Mouse (Mus musculus) c-Kit-positive CD71-positive TER-119-negative erythroid progenitor cells, embryonic 14.5 days (primary cell): ENCODE results near the gene Phrf1.

Experiments used
- DNase-seq: peaks from one replicate; pipeline ENCODE4 v3.0.0-alpha.2; 2013; ENCODE audit warnings: low read depth

The Phrf1 gene

DNA sequence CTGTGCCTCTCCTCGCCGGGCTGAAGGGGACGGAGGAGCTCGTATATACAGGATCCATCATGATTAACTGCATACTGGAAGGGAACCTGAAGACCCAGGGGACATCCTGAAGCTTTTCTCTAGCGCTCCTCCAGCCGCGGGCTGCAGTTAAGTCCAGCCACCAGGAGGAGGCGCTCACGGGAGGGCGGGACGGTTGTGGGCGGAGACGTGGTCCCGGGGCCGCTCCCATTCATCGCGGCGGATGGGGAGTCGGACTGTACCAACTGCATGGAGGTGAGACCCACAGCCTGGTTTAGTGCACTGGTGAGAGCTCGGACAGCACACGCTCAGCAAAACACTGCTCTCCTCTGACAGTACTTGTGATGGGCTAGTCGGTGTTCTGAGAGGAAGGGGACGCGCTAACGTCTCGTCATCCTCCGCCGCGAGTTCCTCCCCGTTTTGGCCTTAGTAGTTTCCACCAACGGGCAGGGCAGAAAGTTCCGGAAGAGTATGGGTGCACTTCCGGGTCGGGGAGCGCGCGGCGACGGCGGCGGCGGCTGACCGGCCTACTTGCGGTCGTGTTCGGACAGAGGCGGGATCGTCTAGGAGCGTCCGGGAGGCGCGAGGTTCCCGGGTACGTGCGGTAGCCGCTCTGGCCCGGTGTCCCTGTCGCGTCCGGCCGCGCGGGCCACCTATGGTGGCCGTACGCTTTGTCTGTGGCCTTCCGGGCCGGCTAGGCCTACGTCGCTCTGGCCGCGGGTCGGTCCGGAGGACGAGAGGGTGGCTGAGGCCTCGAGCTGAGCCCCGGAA is at the start of gene Phrf1:
TSS of gene Phrf1 (plus strand) at position 506 of the 789 bp plus-strand sequence.
- DNase-seq: peak; percentile 75

GRCm38 (mm10) chr7:141188194-141188593 is 40.4 kb upstream of the Phrf1 start:
- no peak for DNase-seq

DNA sequence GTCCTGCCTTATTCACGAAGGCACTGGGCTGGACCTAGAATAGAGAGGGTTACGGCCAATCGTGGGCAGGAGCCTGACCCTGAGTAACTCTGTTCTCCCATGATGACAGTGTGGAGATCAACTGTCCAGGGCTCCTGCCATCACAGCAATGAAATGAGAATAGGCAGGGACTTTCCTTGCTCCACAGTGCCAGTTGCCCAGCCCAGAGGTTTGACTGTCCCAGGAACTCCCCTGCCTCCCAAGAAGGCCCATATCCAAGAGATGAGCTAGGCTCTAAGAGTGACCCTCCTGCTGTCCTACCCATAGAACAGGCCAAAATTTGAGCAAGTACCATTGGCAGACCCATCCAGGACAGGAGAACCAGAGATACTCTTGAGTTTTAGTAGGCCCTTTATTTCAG is 39.9 kb upstream of the Phrf1 start:
- no peak for DNase-seq

GRCm38 (mm10) chr7:141190220-141190619 is 38.4 kb upstream of the Phrf1 start:
- DNase-seq: no peak

DNA sequence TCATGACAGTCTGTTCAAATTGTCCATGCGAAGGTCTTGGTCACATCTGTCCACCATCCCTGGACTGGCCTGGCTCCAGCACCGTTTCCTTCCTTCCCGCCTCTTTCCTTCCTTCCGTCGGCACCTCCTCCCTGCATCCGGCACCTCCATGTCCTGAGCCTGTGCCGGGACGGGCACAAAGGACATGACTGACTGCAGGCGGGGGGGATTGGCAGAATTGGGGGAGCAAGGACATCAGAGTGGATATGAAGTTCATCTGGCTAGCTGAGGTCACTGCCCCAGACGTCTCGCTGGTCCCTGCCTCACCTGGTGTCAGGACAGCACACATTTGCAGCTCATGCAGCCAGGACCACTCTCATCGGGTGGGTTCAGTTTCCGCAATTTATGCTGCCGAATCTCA is 37.5 kb upstream of the Phrf1 start:
- no peak for DNase-seq

DNA sequence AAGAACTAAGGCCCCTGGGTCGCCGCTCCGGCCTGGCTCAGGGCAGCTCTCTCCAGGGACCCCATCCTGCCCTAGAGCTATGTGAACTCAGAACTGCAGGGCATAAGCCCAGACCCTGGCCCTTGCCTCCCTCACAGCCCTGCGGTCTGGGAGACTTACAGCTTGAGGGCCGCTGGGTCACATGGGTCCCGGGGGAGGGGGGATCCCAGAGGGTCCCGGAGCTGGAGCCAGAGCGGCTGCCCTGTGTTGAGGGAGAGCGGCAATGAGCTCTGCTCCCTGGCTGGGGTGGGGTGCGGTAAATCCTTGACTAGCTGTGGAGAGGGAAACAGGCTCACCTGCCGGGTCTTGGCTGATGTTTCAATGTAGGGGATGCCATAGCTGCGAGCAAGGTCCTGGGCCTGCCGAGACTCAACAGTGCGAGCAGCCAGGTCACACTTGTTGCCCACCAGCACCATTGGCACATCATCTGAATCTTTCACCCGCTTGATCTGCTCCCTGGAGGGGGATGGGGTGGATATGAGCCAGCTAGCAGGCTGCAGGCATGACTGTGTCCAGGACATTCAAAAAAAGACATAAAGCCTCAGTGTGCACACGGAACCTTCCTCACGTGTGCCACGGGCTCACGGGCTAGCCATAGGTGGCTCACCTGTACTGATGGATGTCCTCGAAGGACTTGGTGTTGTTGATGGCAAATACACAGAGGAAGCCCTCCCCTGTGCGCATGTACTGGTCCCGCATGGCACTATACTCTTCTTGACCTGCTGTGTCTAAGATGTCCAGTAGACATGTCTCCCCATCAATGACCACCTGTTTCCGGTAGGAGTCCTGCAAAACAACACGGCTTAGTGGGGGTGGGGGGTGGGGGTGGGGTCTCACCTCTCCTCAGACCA is 36.5 kb upstream of the Phrf1 start:
- no peak for DNase-seq

- DNase-seq: no peak
Measured at GRCm38 (mm10) chr7:141192776-141193347, 35.7 kb upstream of the Phrf1 start.

DNA sequence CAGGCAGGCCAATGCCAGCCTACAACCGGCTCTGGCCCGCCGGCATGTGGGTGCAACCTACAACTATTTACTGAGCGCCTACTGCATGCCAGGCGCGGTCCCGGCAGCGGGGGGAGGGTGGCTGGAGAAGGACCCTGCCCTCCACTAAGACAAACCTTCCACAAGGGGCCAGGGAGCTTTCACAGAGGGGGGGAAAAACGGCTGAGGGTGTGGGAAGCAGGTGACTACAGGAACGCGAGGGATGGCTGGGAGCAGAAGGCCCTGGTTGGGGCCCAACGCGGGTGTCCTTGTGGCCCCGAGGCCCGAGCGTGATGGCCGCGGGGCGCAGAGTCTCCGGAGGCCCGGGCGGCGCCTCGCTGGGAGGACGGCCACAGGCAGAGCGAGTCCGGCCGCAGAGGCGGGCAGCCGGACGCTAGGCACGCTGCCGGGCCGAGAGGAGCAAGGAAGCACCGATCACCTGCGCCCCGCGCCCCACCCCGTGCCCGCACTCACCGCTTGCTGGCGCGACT is 35.2 kb upstream of the Phrf1 start:
- no peak for DNase-seq

DNA sequence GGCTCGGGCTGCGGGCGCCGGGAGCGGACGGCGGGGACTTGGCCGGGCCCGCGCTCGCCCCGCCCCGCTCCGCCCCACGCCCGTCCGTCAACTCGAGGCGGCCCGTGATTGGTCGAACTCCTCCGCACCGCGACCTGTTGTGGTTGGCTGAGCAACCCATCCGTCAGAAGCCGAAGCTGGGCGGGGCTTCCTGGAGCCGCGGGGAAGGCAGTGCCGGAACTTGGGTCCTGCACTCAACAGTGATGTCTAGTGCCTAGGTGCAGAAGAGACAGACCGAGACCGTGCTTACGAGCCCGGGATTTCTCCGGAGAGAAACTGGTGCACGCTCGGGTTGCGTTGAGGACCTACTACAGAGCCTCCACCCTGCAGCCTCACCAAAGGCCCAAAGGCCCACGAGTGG is 34.6 kb upstream of the Phrf1 start, which contains the start of the genes Hras and Lrrc56:
TSS of gene Hras (minus strand) at position 58 of the 400 bp plus-strand sequence.
TSS of gene Lrrc56 (plus strand) at position 210 of the 400 bp plus-strand sequence.
- DNase-seq: peak; percentile 97

DNA sequence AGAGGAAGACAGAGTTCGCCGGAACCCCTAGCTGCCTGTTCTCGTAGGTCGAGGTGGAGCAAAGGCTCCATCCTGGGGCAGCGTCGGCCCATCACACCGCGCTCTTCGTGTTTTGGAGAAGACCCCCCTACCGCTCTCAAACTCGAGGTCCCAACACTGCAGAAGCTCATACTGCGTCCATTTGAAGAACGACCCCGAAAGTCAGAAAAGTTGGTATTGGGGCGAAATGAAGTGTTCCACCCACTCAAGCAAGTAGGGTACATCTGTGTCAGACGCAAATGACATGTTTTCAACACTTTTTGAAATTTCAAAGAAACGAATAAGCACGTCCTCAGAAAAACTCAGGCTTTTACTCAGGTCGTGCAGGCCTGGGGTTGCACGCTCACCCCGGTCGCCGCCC is 34.2 kb upstream of the Phrf1 start:
- no peak for DNase-seq

- DNase-seq: peak; percentile 94
Measured at GRCm38 (mm10) chr7:141194830-141195229, 33.8 kb upstream of the Phrf1 start.

GRCm38 (mm10) chr7:141195754-141196153 is 32.8 kb upstream of the Phrf1 start:
- no peak for DNase-seq

DNA sequence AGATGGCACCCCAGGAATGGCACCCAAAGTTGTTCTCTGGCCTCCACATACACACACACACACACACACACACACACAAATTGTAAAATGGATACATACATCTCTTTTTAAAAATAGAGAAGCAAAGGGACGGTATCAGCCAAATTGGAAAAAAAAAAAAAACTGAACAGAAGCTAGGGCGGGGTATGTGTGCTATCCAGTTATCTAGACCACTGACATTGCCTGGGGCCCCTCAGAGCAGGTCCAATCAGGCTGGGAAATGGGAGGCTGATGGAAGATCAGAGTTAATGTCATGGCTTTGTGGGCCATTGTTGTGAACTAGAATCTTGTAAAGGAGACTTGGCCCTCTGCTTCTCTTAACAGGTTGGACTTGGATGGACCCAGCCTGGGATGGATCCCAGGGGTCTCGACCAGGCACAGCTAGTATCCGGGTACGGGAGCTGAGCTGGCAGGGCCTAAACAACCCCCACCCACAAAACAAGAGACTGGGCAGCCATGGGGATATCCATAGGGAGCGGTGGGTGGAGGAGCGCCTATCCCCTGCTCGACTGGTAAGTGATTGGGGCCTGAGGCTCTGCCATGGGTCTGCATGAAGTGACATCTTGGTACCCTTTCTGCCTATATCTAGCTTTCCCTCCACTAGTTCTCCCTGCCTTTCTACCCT is 31.8 kb upstream of the Phrf1 start:
- DNase-seq: no peak

GRCm38 (mm10) chr7:141198121-141198520 is 30.5 kb upstream of the Phrf1 start:
- DNase-seq: no peak

DNA sequence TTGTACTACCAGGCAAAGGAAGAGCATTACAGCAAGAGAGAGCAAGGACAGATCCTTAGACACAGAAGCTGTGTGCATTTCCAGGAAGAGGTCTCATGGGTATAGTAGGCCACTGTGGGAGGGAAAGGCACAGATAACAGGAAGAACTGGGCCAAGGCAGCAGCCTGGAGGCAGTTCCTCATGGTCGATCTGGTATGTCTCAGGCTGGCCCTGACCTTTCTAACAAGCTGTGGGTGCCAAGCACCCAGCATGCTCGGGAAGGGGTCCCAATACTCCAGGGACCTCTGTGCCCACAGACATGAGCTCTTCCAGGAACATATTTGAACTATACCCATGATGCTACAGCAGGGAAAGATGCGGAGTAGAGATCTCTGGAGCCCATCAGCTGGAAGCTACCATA is 24.0 kb upstream of the Phrf1 start:
- no peak for DNase-seq

GRCm38 (mm10) chr7:141205504-141205903 is 23.1 kb upstream of the Phrf1 start:
- DNase-seq: no peak

DNA sequence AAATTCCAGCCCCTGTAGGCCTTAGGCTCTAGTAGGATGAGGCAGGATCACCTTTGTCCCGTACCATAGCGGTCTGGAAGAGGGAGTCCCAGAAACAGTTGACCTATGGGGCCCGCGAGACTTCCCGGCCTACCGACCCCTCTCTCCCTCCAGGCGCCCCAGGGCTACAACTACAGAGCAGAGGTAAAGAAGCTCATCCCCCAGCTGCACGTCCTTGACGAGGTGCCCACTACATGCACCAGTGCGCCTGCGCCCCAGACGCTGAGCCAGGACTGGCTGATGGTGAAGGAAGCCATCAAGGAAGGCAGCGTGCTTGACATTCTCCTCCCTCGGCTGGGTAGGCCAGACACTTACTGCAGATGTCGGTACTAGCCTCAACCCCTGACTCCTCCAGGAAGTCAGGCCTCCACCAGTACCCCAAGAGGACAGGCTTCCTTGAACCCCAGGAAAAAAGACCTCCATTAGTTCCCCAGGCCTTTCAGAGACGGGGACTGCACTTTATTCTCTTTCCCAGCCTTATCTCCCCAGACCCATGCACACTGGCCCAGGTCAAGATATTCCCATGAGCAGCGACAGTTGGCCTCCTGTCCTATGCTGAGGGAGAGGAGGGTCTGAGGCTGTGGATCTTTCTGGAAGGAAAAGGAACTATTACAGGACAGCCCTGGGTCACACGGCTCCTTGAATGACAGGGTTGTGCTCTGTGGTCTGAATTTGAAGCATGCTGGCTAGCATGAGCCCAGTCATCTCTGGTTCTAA is 22.2 kb upstream of the Phrf1 start:
- no peak for DNase-seq

GRCm38 (mm10) chr7:141209526-141209925 is 19.1 kb upstream of the Phrf1 start:
- no peak for DNase-seq

DNA sequence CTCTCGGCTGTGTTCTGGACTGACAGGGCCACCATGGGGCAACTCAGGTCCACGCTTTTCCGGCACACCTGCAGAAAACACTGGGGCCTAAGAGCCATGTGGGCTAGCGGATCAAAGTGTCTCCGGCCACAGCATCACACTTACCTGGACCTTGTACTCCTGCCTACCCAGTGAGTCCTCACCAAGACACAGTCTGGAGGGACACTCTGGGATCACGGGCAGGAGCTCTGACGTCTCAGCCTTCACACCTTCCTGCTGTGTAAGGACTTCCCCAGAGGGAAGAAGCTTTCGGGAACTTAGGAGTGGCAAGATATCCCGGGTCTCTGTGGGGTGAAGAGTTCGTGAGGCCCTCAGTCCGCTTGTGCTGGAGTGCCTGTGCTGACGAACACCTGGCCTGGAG is 18.4 kb upstream of the Phrf1 start:
- DNase-seq: no peak

GRCm38 (mm10) chr7:141210606-141211131 is 17.9 kb upstream of the Phrf1 start:
- DNase-seq: no peak

GRCm38 (mm10) chr7:141213133-141213532 is 15.5 kb upstream of the Phrf1 start:
- no peak for DNase-seq
